Mouse (Mus musculus) c-Kit-negative CD71-positive TER-119-positive erythroid progenitor cells, embryonic 14.5 days (primary cell): ENCODE measurements around the gene 4930442H23Rik.
"Not testable (repeated sequence)": the region's sequence is repeated elsewhere in the genome, so short reads cannot be mapped to it uniquely, and the experiment has no call there.

Source experiments
- DNase-seq: peaks from one replicate; pipeline ENCODE4 v3.0.0-alpha.2; 2013; ENCODE audit warnings: low read depth, low spot score

The 4930442H23Rik gene

GRCm38 (mm10) chr10:81177958-81178712 lies 5.5 kb downstream of the 4930442H23Rik start:
- no peak for DNase-seq

DNA sequence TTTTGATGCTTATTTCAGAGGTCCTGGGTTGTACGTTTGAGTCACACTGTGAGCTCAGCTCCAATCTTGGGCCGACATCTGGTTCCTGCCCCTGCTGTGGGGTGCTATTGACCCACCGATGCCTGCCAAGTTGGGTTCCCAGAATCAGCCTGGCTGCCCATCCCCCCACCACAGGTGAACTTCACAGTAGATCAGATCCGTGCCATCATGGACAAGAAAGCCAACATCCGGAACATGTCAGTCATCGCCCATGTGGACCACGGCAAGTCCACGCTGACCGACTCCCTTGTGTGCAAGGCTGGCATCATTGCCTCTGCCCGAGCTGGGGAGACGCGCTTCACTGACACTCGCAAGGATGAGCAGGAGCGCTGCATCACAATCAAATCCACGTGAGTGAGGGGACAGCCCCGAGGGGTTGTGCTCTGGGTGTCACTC lies 6.1 kb downstream of the 4930442H23Rik start:
- DNase-seq: no peak

- DNase-seq: peak; percentile 95
Observed at GRCm38 (mm10) chr10:81176466-81177271, 7.0 kb downstream of the 4930442H23Rik start, which contains the start of gene Eef2. TSS of gene Eef2 (plus strand) at chr10:81176631.

- DNase-seq: no peak
Observed at GRCm38 (mm10) chr10:81175936-81176465, 7.6 kb downstream of the 4930442H23Rik start.

DNA sequence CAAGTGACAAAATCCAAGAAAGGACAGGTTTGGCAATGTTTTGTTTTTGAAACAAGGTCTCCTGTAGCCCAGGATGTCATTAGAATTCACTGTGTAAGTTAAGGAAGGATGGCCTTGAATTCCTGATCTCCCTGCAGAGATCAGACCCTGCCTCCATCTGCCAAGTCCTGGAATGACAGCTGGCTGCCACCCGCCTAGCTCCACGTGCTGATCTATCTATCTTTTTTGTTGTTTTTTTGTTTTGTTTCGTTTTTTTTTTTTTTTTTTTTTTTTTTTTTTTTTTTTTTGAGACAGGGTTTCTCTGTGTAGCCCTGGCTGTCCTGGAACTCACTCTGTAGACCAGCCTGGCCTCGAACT lies 8.3 kb downstream of the 4930442H23Rik start:
- not testable (repeated sequence) for DNase-seq

- DNase-seq: peak; percentile 69
Observed at GRCm38 (mm10) chr10:81174617-81175344, 8.9 kb downstream of the 4930442H23Rik start.

DNA sequence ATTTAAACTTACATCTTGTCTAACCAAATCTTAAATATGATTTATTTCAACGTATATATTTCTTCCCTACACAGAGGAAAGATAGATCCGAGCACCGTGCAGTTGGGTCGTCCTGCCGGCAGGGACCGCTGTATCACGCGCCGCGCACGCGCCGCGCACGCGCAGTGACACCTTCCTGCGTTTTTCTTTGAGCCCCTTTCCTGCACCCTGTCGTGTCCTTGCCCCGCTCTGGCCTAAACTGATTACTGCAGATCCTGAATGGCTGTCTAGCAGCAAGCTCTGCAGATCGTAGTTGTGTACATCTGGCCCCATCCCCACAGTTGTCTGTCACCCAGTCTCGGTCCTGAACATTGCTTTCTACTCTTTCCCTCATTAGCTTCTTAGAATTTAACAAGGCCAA lies 10.5 kb downstream of the 4930442H23Rik start:
- DNase-seq: peak; percentile 64

DNA sequence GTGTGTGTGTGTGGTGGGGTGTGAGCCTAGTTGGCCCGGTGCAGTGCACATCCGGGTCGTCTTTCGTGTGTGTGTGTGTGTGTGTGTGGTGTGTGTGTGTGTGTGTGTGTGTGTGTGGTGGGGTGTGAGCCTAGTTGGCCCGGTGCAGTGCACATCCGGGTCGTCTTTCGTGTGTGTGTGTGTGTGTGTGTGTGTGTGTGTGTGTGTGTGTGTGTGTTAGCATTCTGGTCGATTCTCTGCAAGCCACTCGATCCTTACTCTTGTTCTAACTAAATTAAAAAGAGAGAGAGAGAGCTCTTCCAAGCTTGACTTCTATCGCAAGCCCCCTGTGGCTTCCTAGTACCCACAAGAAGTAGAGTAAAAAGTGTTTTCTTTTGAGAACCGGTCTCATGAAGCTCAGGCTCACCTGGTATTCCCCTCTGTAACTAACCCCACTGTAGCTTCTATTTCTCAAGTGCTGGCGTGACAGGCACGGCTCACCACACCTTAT lies 14.2 kb downstream of the 4930442H23Rik start:
- not testable (repeated sequence) for DNase-seq

- DNase-seq: peak; percentile 69
Observed at GRCm38 (mm10) chr10:81168521-81169244, 15.0 kb downstream of the 4930442H23Rik start.

DNA sequence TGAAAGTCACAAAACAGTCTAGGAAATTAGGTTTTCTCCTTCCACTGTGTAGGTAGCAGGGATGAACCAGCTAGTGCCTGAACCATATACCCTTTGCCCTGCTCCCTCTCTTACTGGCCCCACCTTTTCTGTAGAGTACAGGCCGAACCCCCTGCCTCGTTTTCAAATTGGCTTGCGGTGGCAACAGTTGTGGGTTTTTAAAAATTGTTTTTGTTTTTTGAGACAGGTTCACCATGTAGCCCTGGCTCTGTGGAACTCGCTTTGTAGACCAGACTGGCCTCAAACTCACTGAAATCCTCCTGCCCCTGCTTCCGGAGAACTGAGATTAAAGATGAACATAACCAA lies 15.6 kb downstream of the 4930442H23Rik start:
- no peak for DNase-seq

- DNase-seq: peak; percentile 99
Observed at GRCm38 (mm10) chr10:81167200-81168086, 16.2 kb downstream of the 4930442H23Rik start, which contains the start of gene Pias4. TSS of gene Pias4 (minus strand) at chr10:81167923.

- no peak for DNase-seq
Observed at GRCm38 (mm10) chr10:81165118-81165517, 18.5 kb downstream of the 4930442H23Rik start.

DNA sequence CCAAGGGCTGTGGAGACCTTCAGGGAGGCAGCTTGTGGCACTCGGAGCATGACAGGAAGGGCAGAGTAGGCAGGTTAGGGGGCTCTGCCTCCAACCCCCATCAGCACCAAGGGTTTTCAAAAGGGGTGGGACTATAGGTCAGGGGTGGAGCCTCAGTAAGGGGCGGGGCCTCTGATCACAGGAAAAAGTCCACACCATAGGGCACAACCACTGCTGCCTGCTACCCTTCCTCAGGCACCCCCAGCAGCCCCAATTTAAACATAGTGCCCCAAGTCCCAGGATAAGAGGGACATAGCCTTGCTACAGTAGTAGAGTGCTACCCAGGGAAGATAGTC lies 21.4 kb downstream of the 4930442H23Rik start:
- no peak for DNase-seq

DNA sequence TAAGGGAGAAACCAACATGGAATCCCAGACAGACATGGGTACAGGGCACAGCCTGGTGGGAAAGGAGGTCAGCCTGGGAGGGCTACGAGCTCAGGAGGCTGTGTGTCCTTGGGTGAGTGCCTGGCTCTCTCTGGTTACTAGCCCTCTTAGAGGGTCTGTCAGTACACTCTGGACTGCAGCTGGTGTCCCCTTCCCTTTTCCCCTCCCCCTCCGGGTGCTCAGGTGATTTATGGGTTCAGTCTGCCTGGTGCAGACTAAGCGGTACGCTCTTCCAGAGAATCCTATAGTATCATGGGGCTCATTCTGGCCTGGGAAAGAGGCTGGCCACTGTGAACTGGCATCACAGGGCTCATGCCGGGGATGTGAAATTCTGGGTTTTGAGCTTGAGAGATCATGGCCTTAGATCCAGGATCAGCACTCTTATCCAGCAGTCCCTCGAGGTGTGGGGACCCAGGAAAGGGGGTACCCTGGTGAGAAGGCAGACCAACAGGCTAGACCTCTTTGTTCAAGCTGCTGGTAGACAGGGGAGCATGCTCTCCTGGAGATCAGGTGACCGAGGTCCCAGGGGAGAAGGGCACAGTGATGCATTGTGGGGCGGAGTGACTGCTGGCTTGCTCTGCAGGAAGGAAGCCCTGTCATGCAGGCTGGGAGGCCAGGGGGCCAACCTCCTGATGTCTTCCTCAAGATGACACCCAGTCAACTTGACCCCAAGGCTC lies 21.9 kb downstream of the 4930442H23Rik start:
- DNase-seq: no peak

DNA sequence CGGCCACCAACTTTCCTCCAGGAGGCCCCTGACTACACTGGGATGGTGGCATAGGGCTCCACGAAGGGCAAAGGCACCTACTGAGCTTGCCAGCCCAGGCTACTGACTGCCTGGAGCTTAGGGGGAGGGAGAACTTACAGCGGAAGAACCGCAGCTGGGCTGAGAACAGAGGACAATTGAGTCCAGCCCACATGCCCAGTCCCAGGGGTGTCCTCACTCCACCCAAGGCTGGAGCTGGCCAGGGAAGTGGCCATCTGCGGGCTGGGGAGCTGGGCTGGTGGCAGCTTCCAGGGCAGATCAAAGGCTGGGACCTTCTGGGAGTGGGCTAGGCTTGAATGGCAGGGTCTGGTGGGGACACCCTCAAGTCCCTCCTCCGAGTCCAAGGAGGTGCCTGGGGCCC lies 28.9 kb downstream of the 4930442H23Rik start:
- no peak for DNase-seq

DNA sequence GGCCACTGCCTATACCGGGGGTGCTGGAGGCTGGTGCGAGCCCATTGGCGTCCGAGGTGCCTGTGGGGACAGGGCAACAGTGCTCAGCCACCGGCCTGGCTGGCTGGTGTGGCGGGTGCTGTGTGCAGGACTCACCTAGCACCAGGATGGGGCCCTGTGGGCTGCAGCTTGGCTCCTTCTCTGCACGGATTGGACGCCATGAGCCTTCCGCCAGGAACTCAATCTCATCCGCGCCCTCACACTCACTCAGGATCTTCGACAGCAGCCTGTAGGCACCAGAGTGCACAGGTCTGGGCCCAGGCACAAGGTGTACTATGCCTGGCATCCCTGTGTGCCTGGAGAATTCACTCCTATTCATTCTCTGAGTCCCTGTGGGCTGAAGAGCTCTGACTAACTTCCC lies 29.3 kb downstream of the 4930442H23Rik start:
- DNase-seq: no peak

- DNase-seq: no peak
Observed at GRCm38 (mm10) chr10:81152609-81153008, 31.0 kb downstream of the 4930442H23Rik start.

GRCm38 (mm10) chr10:81151261-81151660 lies 32.4 kb downstream of the 4930442H23Rik start:
- DNase-seq: no peak

DNA sequence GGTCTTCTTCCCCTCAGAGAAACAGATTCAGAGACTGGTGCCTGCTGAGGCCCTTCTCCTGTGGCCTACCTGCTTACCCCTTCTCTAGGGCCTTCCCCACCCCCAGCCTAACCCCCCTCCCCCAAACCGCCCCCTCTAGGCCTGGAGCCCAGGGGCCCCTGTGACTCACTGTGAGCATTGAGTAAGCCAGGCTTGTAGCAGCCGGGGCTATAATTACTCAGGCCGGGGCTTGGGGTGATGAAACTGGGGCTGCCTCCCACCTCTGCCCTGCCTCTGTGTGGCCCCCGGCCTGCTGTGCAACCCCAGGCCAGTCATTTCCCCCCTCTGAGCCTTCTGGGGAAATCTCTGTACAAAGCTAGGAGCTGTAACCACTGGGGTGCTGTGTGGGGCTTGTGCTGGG lies 37.4 kb downstream of the 4930442H23Rik start:
- DNase-seq: no peak
